Mouse (Mus musculus) C2C12 (cell line): ENCODE measurements at regions not wholly inside any gene's neighbourhood (a gene's known extent, or its start where the extent isn't known, plus 50 kb on each side); places are given as distances from the start of the nearest gene placed in this dataset.

Experiments used
- CTCF ChIP-seq: IDR thresholded peaks from one replicate; pipeline ENCODE4 v1.5.1; 2011; ENCODE audit not compliant: control insufficient read depth, insufficient read depth, insufficient read length
- MYOG ChIP-seq: IDR thresholded peaks from one replicate; pipeline ENCODE4 v1.6.1; 2011; ENCODE audit not compliant: control insufficient read depth, insufficient read length; ENCODE audit errors: extremely low read depth

GRCm38 (mm10) chr2:180390216-180390996 lies 55.9 kb upstream of the Gata5 start:
- TF ChIP-seq MYOG (no peak), CTCF (no peak)
